Mouse (Mus musculus) cerebellum, adult 2 months (tissue): ENCODE data around the gene Gm6588.

ENCODE experiments used
- CTCF ChIP-seq: fragments of 200-500 bp; IDR thresholded peaks from 2 replicates; pipeline ENCODE4 v1.5.1; 2011; ENCODE audit warnings: low read depth, mild to moderate bottlenecking, control low read depth, low read length, moderate library complexity, borderline replicate concordance; ENCODE audit not compliant: insufficient read depth
- POLR2A ChIP-seq: fragments of 200-500 bp; IDR thresholded peaks from 2 replicates; pipeline ENCODE4 v1.6.1; 2011; ENCODE audit warnings: low read length, control low read depth, borderline replicate concordance; ENCODE audit not compliant: insufficient read depth

- no peak for TF ChIP-seq POLR2A
- TF ChIP-seq CTCF, result no peak
Observed at GRCm38 (mm10) chr5:112418023-112418422, 31.2 kb upstream of the Gm6588 start.
